Mouse (Mus musculus): ENCODE measurements around the gene Atp13a1. TPM values are rescaled to one million over a fixed set of nuclear protein-coding genes. Genes with fewer than 3 reads are reported as not detected.

The Atp13a1 gene
- total RNA-seq, 2 experiments from 2014 or later: 22.3 to 22.5 TPM

GRCm38 (mm10) chr8:69850926-69851506, 60.1 kb downstream of the Atp13a1 start:
- no peak for DNase-seq

- no peak for DNase-seq
Observed at GRCm38 (mm10) chr8:69853869-69854268, 62.9 kb downstream of the Atp13a1 start.

Other genes starting within 250 kb of the Atp13a1 start
- 10 to 100 TPM; 11.0 to 11.6 TPM for gene Zfp868, start 165.6 kb upstream of the Atp13a1 start, total RNA-seq (2021)
- gene Zfp964, start 136.7 kb upstream of the Atp13a1 start, total RNA-seq (2021): 1 to 10 TPM in 1 of 2 experiments, under 1 TPM in 1; 0.97 to 1.6 TPM
- 10 to 100 TPM; 16.2 to 17.3 TPM for gene Zfp869, start 80.4 kb upstream of the Atp13a1 start, total RNA-seq (2021)
- gene Zfp963, start 41.2 kb upstream of the Atp13a1 start, total RNA-seq (2021): 1 to 10 TPM; 2.6 to 2.8 TPM
- gene Gm20422, start 16.3 kb upstream of the Atp13a1 start, total RNA-seq (2021): 1 to 10 TPM; 1.8 to 1.9 TPM
- 10 to 100 TPM; 19.1 to 19.9 TPM for gene Zfp866, start within 50 bp of the Atp13a1 start, total RNA-seq (2021)
- gene Gmip, start 17.5 kb downstream of the Atp13a1 start, total RNA-seq (2021): 1 to 10 TPM; 6.1 to 8.1 TPM
- gene Lpar2, start 31.3 kb downstream of the Atp13a1 start, total RNA-seq (2021): 1 to 10 TPM in 1 of 2 experiments, under 1 TPM in 1; 0.91 to 1.1 TPM
- gene Pbx4, start 41.3 kb downstream of the Atp13a1 start, total RNA-seq (2021): 1 to 10 TPM; 1.1 to 1.2 TPM
- gene Cilp2, start 96.5 kb downstream of the Atp13a1 start, total RNA-seq (2021): under 1 TPM; 0.50 to 0.74 TPM
- gene Tssk6, start 111.0 kb downstream of the Atp13a1 start, total RNA-seq (2021): under 1 TPM in 1 of 2 experiments, not detected in 1; 0.33 TPM
- gene Ndufa13, start 111.4 kb downstream of the Atp13a1 start, total RNA-seq (2021): 100 to 1,000 TPM; 286 to 326 TPM
- gene Yjefn3, start 111.5 kb downstream of the Atp13a1 start, total RNA-seq (2021): 1 to 10 TPM; 6.2 to 8.6 TPM
- 10 to 100 TPM; 75.9 to 79.5 TPM for gene Gatad2a, start 205.2 kb downstream of the Atp13a1 start, total RNA-seq (2021)